Mouse (Mus musculus): ENCODE results near the gene Cep85l.

Gene Cep85l

DNA sequence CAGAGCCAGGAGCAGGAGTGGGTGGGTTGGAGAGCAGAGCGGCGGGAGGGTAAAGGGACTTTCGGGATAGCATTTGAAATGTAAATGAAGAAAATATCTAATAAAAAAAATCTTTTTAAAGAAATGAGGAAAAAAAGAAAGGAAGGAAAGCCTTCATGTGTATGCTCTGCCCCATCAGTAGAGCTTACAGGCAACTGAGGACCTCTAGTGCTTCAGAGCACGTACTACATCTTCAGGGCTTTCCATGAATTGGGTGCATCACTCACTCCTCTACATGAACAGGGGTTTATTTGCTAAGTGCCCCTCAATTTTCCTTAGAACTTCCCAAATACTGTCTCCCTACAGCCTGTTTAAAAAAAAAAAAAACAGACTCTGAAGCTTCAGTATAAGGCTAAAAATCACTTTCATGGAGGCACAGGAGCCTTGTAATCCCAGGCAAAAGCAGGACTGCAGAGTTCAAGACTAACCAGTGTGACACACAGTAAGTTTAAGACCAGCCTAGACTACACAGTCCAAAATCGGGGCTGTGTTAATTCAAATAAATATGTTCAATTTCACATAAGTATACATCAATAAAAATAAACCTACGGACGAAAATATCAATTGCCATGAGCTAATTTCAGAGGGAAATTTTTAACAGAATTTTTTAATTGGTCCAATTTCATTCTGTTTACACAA is 38.3 kb downstream of the Cep85l start:
- DNase-seq: peak; percentile 33

DNA sequence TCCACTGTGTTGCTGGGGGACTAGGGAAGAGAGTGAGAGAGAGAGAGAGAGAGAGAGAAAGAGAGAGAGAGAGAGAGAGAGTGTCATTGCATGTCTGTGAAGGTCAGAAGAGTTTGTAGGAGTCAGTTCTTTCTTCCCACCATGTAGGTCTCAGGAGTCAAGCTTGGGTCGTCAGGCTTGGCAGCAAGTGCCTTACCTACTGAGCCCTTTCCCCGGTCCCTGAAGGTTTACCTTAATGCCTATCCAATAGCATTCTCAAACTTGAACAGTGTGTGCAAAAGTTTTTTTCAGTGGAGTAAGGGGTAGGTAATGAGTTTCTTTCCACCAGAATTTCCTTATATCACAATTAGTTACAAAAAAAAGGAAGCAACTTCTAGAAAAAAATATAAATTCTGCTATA is 40.7 kb downstream of the Cep85l start:
- no peak for DNase-seq

DNA sequence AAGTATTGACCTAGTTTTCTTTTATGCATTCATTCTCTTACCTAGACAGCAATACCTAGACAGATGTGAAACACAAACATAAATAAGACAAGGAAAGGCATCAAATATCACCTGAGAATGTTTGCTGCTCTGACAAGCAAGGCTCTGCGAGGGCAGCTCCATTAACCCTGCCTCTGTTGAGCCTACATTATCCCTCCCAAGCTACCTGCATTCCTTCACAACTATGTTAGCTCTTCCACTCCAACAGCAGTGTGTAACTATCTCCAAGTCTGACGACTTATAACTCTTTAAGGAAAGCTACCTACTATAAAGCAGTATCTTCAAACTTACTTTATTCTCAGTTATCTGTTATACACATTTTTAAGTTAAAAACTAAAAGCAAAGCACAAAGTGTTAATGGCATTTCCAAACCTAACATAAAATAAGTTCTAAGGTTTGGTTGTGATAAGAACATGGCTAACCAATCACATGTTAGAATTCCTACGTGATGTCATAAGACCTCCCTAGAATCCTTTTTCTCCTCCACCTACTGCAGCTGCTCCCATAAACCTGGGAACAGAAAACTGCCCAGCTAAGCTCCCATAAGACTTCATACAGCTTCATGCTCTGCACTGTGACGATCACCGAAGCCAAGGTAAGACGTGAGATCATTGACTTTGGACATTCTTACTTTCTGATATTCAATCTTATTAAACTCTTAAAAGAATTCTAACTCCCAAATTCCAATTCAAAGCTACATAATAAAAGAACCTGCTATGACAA is 42.4 kb downstream of the Cep85l start, which contains the start of gene Pln:
Gene Pln, plus strand, starts transcription at position 506 of the 762 bp plus-strand sequence.
- DNase-seq: no peak

DNA sequence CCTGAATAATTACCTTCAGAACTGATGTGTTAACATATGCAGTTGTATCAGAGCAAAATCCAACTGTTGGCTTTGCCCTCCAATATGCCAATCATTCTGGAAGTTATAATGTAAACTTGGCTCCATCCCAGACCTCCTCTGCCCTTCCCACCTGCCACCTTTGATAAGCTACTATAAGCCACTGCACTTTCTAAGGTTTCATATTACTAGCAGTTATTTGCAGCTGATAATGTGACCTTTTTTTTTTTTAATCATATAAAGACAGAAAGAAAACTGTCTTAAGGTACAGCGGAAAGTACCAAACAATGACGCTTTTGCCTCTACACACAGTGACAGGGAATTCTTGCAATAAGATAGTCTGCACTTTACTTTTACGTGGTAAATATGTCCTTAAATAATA is 43.8 kb downstream of the Cep85l start:
- no peak for DNase-seq

DNA sequence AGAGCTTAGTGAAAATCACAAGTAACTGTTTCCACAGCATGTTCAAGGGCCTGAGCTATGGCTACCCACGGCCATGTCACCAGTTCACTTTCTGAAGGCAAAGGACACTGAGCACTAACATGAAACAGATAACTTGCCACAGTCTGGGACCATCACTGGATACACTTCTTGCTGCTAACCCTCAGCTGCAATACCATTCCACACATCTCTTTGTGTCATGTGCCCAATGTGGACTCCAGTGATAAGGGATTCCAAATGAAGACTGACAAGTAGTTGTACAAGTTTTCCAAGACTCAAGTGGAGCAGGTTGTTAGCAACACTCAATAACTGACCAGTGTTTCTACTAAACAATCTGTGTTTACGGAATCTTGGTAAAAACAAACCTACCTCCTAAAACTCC is 44.5 kb downstream of the Cep85l start:
- DNase-seq: no peak

DNA sequence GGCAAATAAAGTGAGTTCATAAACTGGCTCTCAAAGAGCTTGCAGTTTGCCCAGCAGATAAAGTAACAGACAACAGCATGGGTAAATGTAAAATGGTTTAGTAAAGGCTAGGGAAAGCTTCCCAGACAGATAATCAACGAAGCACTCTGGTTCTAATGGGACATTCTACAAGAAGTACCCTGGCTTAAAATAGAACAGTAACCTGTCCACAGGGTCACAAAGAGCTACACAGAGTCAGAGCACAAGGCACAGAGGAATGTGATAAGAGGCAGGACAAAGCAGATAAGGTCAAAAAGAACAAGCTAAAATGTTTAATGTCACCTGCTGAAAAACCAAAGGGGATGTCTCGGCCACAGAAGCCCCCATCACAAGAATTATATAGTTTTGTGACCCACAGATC is 47.0 kb downstream of the Cep85l start:
- DNase-seq: no peak

DNA sequence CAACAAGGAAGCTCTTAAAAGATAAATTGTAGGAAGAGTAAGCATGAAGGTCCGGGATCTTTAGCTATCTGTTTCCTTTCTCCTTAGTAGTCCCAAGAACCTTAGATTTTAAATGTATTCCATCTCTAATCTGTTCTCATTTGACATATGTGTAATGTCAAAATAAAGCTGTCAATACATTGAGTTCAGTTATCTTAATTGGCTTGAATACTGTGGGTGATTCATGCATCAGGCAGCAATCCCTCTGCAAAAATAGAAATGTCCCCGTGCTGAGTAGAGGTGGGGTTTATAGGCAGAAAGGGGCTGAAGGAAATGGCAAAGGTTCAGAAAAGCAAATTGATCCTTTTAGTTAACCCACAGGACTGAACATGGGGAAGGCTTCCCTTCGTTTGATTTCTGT is 50.5 kb downstream of the Cep85l start:
- no peak for DNase-seq

DNA sequence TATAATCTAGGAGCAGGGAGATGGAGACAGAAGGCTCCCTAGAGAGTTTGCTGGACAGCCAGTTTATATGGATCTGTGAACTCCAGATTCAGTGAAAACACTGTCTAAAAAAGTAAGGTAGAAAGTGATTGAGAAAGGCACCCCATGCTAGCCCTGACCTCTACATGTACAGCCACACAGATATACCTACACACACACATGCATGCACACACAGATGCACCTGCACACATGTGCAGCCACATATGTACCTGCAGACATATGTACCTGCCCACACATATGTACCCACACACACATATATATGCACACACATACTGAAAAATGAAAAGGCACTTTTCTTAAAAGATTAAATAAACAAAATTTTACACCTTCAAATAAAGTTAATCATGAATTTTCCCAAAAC is 53.4 kb downstream of the Cep85l start:
- no peak for DNase-seq

DNA sequence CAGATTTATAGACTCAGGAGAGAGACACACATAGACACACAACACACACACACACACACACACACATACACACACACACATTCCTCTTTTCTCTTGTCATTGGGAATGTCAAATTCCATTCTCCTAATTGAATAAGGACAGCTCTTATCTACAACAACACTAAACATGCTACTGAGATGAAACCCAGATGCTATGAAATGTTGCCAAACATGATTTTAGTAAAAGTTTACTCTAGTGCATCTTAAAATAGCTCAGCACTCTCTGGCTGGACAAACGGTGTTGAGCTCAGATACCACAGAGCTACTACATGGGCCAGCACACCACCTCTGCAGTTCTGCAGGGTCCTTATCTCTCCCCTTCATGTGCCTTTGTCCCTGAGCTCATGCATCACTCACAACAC is 55.1 kb downstream of the Cep85l start:
- DNase-seq: no peak

DNA sequence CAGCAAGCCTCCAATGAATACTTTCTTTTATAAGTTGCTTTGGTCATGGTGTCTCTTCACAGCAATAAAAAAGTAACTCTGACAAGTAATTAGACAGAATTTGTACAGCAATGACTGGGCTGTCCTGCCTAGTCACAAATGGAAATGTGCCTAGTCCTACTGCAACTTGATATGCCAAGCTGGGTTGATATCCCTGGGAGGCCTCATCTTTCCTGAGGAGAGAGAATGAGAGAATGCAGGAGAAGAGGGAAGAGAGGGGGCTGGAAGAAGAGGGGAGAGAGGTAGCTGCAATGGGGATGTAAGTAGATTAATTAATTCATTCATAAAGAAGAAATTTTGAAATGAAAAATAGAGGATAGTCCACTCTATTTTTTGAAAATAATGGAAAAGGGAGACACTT is 56.4 kb downstream of the Cep85l start:
- DNase-seq: no peak

DNA sequence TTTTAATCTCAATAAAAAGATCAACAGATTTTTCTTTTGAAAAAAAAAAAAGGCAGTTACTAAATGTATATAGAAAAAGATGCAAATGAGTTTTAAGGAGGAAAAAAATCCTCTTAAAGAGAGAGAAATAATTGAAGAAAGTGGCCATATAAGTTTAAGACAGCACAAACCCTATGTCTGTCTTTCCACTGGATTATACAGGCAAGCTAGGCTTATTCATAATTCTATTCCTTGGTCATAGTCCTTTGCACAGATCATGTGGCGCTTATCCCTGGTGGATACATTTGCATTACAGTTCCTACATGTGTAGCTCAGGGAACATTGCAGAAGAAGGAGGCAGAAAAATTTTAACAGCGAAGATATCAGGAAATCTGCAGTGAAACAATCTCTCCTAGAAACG is 73.1 kb downstream of the Cep85l start:
- no peak for DNase-seq

DNA sequence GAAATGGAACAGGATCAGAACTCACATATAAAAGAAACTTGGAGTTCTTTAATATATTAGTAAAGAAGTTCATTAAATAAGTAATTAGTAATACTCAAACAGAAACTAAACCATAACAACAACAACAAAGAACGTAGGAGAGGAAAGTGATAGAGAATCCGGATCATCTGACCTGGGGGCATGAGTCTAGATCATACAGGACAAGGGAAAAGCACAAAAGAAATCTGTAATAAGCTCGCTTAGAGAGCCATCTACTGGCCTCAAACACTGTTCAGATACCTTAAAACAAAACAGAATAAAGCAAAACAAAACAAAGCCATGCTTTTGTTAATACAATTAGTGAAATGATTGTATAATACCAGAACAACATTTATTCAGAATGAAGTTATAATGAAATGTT is 73.9 kb downstream of the Cep85l start:
- DNase-seq: peak; percentile 47

DNA sequence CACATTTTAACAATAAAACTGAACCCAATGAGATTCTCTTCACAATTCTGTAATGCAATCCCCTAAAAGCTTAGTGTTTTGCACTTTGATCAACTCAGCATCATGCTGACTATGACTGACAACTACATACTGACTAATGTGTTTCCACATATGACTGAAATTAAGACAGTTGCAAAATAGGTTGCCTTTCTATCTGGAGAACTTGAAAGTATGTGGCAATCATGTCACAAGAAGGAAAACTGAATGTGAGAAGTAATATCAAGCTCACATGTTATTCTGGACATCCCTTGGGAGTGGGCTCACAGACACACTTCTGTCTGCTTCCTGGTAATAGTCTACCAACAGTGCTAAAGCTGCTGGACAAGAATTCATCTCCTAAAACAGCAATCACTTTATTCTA is 94.6 kb downstream of the Cep85l start:
- DNase-seq: no peak

DNA sequence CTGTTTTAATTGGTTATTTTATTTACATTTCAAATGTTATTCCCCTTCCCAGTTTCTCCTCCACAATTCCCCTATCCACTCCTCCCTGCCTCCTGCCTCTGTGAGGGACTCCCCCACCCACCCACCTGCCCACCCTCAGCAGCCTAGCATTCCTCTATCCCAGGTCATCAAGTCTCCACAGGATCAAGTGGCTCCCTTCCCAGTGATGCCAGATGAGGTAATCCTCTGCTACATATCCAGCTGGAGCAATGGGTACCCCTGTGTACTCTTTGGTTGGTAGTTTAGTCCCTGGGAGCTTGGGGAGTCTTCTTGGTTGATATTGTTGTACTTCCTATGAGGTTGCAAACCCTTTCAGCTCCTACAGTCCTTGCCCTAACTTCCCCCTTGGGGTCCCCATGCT is 107.5 kb downstream of the Cep85l start:
- no peak for DNase-seq

DNA sequence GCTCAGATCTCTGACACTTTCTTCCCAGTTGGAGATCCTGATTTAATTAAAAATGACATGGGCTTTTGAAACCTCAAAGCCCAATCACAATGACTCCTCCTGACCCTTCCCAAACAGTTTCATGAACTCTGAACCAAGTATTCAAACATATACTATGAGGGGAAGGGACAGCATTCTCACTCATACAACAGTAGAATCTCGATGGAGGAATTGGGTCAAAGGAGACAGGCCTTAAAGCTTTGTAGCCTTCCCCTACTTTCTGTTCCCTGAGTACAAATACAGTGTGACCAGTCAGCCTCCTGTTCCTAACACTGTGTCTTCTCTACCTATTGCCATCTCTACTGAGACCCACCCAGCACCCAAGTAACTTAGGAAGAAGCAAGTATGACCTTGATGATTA is 117.7 kb downstream of the Cep85l start:
- no peak for DNase-seq

DNA sequence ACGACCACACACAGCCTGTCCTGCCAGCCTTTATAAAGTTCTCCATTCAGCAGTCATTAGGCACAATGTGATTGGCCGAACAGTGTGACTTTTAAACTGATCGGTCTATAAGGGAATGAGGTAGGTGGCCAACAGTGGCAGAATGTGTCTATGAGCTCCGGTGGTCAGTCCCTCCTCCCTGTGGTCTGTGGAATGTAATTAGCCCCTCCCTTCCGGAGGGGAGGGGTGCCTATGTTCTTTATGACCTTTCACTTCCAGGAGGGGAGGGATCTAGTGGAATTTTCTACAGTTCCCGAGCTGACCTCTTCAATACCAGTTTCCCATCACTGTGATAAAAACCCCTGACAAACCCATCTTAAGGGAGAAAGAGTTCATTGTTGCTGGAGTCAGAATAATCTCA is 144.4 kb downstream of the Cep85l start:
- DNase-seq: no peak

DNA sequence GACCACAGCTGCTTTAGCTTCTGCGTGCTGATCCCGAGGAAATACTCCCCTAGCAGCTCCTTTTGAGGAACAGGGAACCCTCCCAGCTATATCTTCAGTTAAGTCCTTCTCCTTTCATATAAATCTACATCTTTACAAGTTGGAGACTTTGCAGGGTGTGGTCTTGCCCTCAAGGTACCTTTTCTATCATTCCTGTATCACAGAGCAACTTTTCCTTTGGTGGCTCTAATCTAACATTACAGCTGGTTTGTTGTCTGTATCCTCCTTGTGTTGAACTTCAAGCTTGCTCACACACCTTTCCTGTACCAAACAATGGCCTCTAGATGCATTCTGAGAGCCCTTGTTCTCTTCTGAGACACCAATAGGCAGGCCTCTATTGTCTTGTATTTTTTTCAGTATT is 145.1 kb downstream of the Cep85l start:
- no peak for DNase-seq

DNA sequence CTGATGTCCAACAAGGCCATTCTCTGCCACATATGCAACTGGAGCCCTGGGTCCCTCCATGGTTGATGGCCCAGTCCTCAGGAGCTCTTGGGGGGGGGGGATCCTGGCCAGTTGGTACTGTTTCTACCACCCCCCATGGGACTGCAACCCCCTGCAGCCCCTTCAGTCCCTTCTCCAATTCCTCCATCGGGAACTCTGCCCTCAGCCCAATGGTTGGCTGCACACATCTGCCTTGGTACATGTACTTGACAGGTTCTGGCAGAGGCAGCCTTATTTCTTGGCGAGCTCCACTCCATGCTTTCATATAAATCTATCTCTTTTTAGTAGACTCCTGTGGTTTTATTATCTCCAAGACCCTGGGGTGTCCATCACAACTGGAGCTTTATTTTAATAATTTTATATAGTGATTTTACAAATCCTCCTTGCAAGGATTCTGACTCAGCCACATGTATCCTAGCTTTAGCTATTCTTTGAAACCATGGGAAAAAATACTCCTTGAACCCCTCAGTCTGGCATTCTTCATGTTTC is 145.6 kb downstream of the Cep85l start:
- DNase-seq: no peak

DNA sequence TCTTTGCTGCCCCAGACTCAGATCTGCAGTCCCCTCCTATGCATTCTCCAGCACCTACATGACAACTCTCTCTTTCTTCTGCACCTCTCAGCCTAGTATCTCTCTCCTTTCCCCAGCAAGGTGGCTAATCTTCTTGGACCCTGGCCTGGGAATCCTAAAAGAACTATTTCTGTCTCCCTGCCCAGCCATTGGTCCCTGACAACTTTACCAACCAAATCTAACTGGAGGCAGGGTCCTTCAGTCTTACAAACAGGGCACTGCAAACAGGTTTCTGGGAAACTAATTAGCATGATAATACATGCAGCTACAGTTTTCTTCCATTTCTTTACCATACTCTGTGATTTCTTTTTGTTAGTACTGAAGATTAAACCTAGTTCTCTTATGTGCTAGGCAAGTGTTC is 148.9 kb downstream of the Cep85l start:
- no peak for DNase-seq

DNA sequence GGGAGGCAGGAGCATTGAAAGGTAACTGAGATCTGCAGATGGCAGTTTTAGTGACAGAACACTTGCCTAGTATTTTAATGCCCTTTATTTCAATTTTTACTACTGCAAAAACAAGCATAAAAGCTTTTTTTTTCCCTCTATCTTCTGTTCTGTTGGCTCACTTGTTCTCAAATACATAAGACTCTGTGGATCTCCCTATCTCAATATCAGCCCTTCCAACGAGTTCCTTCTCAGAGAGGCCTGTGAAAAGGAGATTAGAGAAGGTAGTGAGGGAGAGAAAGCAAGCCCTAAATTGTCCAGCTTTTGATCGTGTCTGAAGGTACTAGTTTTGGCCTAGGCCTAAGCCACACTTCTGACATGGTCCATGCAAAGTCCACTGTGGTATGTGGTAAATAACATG is 150.6 kb downstream of the Cep85l start:
- no peak for DNase-seq

All from embryo, embryonic 11 days (tissue).